Mouse (Mus musculus) embryonic fibroblast, embryonic 13.5 days (primary cell): ENCODE measurements around the gene Aldh8a1.

Experiments
- CTCF ChIP-seq: IDR thresholded peaks from 2 replicates; pipeline ENCODE4 v1.5.1; 2011; ENCODE audit warnings: mild to moderate bottlenecking, control low read depth, low read length, moderate library complexity, borderline replicate concordance; ENCODE audit not compliant: insufficient read depth
- POLR2A ChIP-seq: IDR thresholded peaks from 2 replicates; pipeline ENCODE4 v1.6.1; 2011; ENCODE audit warnings: low read depth, mild to moderate bottlenecking, control low read depth, low read length, moderate library complexity

- TF ChIP-seq POLR2A, result no peak
- TF ChIP-seq CTCF, result no peak
These were observed 27.6 kb upstream of the Aldh8a1 start for GRCm38 (mm10) chr10:21349449-21349848.
